In the genomic region with DNA sequence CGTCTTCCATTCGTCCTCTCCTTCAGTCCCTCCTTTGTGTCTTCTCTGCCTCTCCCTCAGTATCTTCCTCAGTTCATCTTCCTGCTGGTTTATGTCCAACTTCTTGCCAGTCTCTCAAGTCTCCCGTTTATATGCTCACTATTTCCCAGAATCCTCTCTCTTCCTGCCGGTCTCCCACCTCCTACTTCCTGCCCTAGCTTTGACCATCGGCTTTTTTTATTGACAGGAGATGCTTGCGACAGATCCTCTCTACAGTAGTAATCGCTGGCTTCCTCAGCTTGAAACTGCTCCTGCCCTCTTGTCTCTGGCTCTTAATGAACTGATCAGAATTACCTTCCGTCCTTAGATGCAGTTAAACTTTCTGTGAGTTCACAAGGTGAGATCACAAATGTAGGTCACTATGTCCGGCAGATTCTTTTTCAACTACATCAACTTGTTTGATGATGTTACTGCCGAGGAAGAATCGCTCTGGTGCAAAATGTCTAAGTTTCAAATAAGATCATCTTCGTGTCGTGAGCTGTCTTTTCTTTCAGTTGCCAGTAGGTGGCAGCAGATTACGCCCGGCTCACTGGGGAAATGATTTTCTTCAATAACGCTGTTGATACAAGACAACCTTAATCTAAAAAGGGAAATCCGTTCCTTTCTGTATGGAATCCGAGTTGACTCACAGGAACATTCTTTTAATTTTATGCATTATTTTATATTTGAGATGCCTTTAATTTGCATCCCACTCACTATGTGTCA, we compare ENCODE assay signal across 8 mouse cellular contexts. TPM values are rescaled to one million over a fixed set of nuclear protein-coding genes. Genes with fewer than 3 reads are reported as not detected.
A peak's percentile ranks its signal among the peaks of the same experiment; 100 is the strongest.
DNase-seq lines count a peak whose midpoint lies in the region; ATAC-seq lines count a peak whose summit lies in the region.

No protein-coding gene starts in this region.

- ATAC-seq in hindbrain, embryonic 13.5 days (ENCODE audit: low FRiP score): no peak
- no peak for ATAC-seq in hindbrain, embryonic 11.5 days (ENCODE audit: low FRiP score)
- no peak for ATAC-seq in midbrain, embryonic 11.5 days (ENCODE audit: low FRiP score)
- no peak for ATAC-seq in stomach, embryonic 15.5 days (ENCODE audit: insufficient read depth, low FRiP score, low read depth)

- no peaks in the 10 kb centered on the region for H3K4me1 ChIP-seq in hindbrain, embryonic 10.5 days (replicated peaks)
- no peaks in the 10 kb centered on the region for H3K4me1 ChIP-seq in hindbrain, embryonic 13.5 days (replicated peaks)
- H3K4me1 ChIP-seq in hindbrain, embryonic 11.5 days (replicated peaks; ENCODE audit: control insufficient read depth, insufficient read depth, low read length): no peaks in the 10 kb centered on the region
- no peaks in the 10 kb centered on the region for H3K4me1 ChIP-seq in midbrain, embryonic 11.5 days (ENCODE audit: control insufficient read depth, insufficient read depth, low read length)
- H3K4me1 ChIP-seq in stomach, embryonic 15.5 days: no peaks in the 10 kb centered on the region

- intact Hi-C loops in left cerebral cortex, postnatal 4 days (cut with DNase I): no loop called here

- no peaks in the 10 kb centered on the region for H3K36me3 ChIP-seq in hindbrain, embryonic 10.5 days
- no peaks in the 10 kb centered on the region for H3K36me3 ChIP-seq in hindbrain, embryonic 13.5 days
- no peaks in the 10 kb centered on the region for H3K36me3 ChIP-seq in hindbrain, embryonic 11.5 days (ENCODE audit: control insufficient read depth, insufficient read depth, low read length)
- H3K36me3 ChIP-seq in midbrain, embryonic 11.5 days (ENCODE audit: control insufficient read depth, insufficient read depth, low read length): no peaks in the 10 kb centered on the region
- H3K36me3 ChIP-seq in stomach, embryonic 15.5 days: no peaks in the 10 kb centered on the region

- 50% methylated on average over 18 of the region's 18 CpGs for WGBS in hindbrain, embryonic 10.5 days
- 45% methylated on average over 18 of the region's 18 CpGs for WGBS in hindbrain, embryonic 13.5 days
- 52% methylated on average over 18 of the region's 18 CpGs for WGBS in hindbrain, embryonic 11.5 days
- 50% methylated on average over 18 of the region's 18 CpGs for WGBS in midbrain, embryonic 11.5 days
- WGBS in stomach, embryonic 15.5 days: 33% methylated on average over 18 of the region's 18 CpGs

- no peak overlapping the region for H3K4me3 ChIP-seq in hindbrain, embryonic 10.5 days
- no peak overlapping the region for H3K4me3 ChIP-seq in hindbrain, embryonic 13.5 days
- no peak overlapping the region for H3K4me3 ChIP-seq in hindbrain, embryonic 11.5 days (ENCODE audit: low read depth, low read length)
- H3K4me3 ChIP-seq in midbrain, embryonic 11.5 days (ENCODE audit: low read depth, low read length): no peak overlapping the region
- peak overlapping the region; percentile 18; the same call in 1 of the 2 replicates for H3K4me3 ChIP-seq in stomach, embryonic 15.5 days (replicated peaks)

- peaks cover 18% of the 10 kb centered on the region for H3K9me3 ChIP-seq in hindbrain, embryonic 10.5 days
- peaks cover 19% of the 10 kb centered on the region for H3K9me3 ChIP-seq in hindbrain, embryonic 13.5 days
- H3K9me3 ChIP-seq in hindbrain, embryonic 11.5 days (ENCODE audit: control insufficient read depth, low read length): no peaks in the 10 kb centered on the region; the same call in 1 of the 2 replicates
- H3K9me3 ChIP-seq in midbrain, embryonic 11.5 days (ENCODE audit: control insufficient read depth, low read length): peaks cover 11% of the 10 kb centered on the region; the same call in 1 of the 2 replicates
- no peaks in the 10 kb centered on the region for H3K9me3 ChIP-seq in stomach, embryonic 15.5 days

- no peak overlapping the region for H3K4me2 ChIP-seq in hindbrain, embryonic 13.5 days
- H3K4me2 ChIP-seq in hindbrain, embryonic 11.5 days (replicated peaks; ENCODE audit: low read depth, low read length): no peak overlapping the region
- H3K4me2 ChIP-seq in midbrain, embryonic 11.5 days: no peak overlapping the region
- peak overlapping the region; percentile 45 for H3K4me2 ChIP-seq in stomach, embryonic 15.5 days

- H3K27me3 ChIP-seq in hindbrain, embryonic 10.5 days (ENCODE audit: insufficient read depth, poor library complexity, severe bottlenecking): no peaks in the 10 kb centered on the region
- H3K27me3 ChIP-seq in hindbrain, embryonic 13.5 days: no peaks in the 10 kb centered on the region
- no peaks in the 10 kb centered on the region for H3K27me3 ChIP-seq in hindbrain, embryonic 11.5 days (ENCODE audit: control insufficient read depth, insufficient read depth, low read length)
- no peaks in the 10 kb centered on the region for H3K27me3 ChIP-seq in midbrain, embryonic 11.5 days (ENCODE audit: control insufficient read depth, insufficient read depth, low read length)
- H3K27me3 ChIP-seq in stomach, embryonic 15.5 days (replicated peaks): no peaks in the 10 kb centered on the region

- H3K9ac ChIP-seq in hindbrain, embryonic 13.5 days: no peak overlapping the region
- no peak overlapping the region for H3K9ac ChIP-seq in hindbrain, embryonic 11.5 days (ENCODE audit: low read depth, low read length)
- H3K9ac ChIP-seq in midbrain, embryonic 11.5 days (ENCODE audit: low read length): no peak overlapping the region
- H3K9ac ChIP-seq in stomach, embryonic 15.5 days: no peak overlapping the region

- H3K27ac ChIP-seq in hindbrain, embryonic 10.5 days: no peak overlapping the region
- H3K27ac ChIP-seq in hindbrain, embryonic 13.5 days: no peak overlapping the region
- no peak overlapping the region for H3K27ac ChIP-seq in hindbrain, embryonic 11.5 days (ENCODE audit: low read depth, low read length)
- H3K27ac ChIP-seq in midbrain, embryonic 11.5 days (ENCODE audit: low read depth, low read length): no peak overlapping the region
- no peak overlapping the region; the same call in 1 of the 2 replicates for H3K27ac ChIP-seq in stomach, embryonic 15.5 days

- DNase-seq in hindbrain, embryonic 10.5 days (ENCODE audit: low spot score): peak; percentile 34
- peak; percentile 65 for DNase-seq in T-cell, adult 2 months (ENCODE audit: low spot score)
- peak; percentile 54 for DNase-seq in embryo, embryonic 11 days
- peak; percentile 73 for DNase-seq in hindbrain, embryonic 11.5 days (ENCODE audit: low spot score)
- DNase-seq in left cerebral cortex, postnatal 4 days: peak; percentile 43
- DNase-seq in midbrain, embryonic 11.5 days (ENCODE audit: low spot score, missing footprints): peak; percentile 93

RNA-seq across cellular contexts. Expression of a gene that starts 46.6 kb away (rescaled TPM):
- 66.3 and 94.9 TPM in 2 replicates for polyA plus RNA-seq in hindbrain, embryonic 10.5 days (2016; fragmentation: Nextera tagmentation; extraction: Ambion mirVana)
- polyA plus RNA-seq in hindbrain, embryonic 13.5 days (2015; fragmentation: Nextera tagmentation; extraction: Ambion mirVana): 51.1 and 54.4 TPM in 2 replicates
- 89.8 and 93.2 TPM in 2 replicates for polyA plus RNA-seq in hindbrain, embryonic 11.5 days (2014; fragmentation: Nextera tagmentation; extraction: Ambion mirVana)
- total RNA-seq in left cerebral cortex, postnatal 4 days (2021): 10 to 100 TPM; 48.9 to 50.6 TPM
- polyA plus RNA-seq in midbrain, embryonic 11.5 days (2014; fragmentation: Nextera tagmentation; extraction: Ambion mirVana): 101 and 105 TPM in 2 replicates
- polyA plus RNA-seq in stomach, embryonic 15.5 days (2015; fragmentation: Nextera tagmentation; extraction: Ambion mirVana): 90.8 and 95.0 TPM in 2 replicates

Comparison
In these comparisons a context has a peak if more than half of its experiments do, and no peak if none do; other contexts are left out.
1. DNase-seq: peak in every context shown above with its lines; median percentile 93 in midbrain, embryonic 11.5 days; 73 in hindbrain, embryonic 11.5 days; 65 in T-cell, adult 2 months; 54 in embryo, embryonic 11 days; 43 in left cerebral cortex, postnatal 4 days; 34 in hindbrain, embryonic 10.5 days.